Mouse (Mus musculus) splenic B cell, adult 2 months (primary cell): ENCODE data around the gene Haus7.
A peak's percentile ranks its signal among the peaks of the same experiment; 100 is the strongest.
"Not testable (repeated sequence)": the region's sequence is repeated elsewhere in the genome, so short reads cannot be mapped to it uniquely, and the experiment has no call there.

ENCODE experiments used
- DNase-seq: peaks from one replicate; pipeline ENCODE4 v3.0.0-alpha.2; 2011; ENCODE audit warnings: low read depth, low spot score
- H3K27me3 ChIP-seq: 2 replicates; pipeline ENCODE4 v1.6.1; 2012; ENCODE audit warnings: mild to moderate bottlenecking, low read length, moderate library complexity, mixed read lengths; ENCODE audit not compliant: control insufficient read depth, poor library complexity, insufficient read depth, severe bottlenecking
- H3K36me3 ChIP-seq: 2 replicates; pipeline ENCODE4 v1.6.1; 2012; ENCODE audit warnings: mild to moderate bottlenecking, low read length, moderate library complexity, mixed read lengths; ENCODE audit not compliant: control insufficient read depth, poor library complexity, insufficient read depth, severe bottlenecking

The Haus7 gene

GRCm38 (mm10) chrX:73458877-73459392 lies at the start of gene Haus7:
Gene Haus7, minus strand, starts transcription at chrX:73459044.
- Histone ChIP-seq H3K36me3 (no peaks in the 10 kb centered on the region), H3K27me3 (no peaks in the 10 kb centered on the region)
- DNase-seq, result peak; percentile 95

GRCm38 (mm10) chrX:73506577-73506976 lies 47.7 kb upstream of the Haus7 start:
- Histone ChIP-seq H3K27me3 (no peaks in the 10 kb centered on the region), H3K36me3 (no peaks in the 10 kb centered on the region)
- DNase-seq, result no peak

GRCm38 (mm10) chrX:73505130-73505735 lies 46.4 kb upstream of the Haus7 start:
- Histone ChIP-seq H3K36me3 (no peaks in the 10 kb centered on the region), H3K27me3 (no peaks in the 10 kb centered on the region)
- DNase-seq, result no peak

- no peak for DNase-seq
- no peaks in the 10 kb centered on the region for H3K36me3 ChIP-seq
Observed at GRCm38 (mm10) chrX:73496746-73497145, 37.9 kb upstream of the Haus7 start.

GRCm38 (mm10) chrX:73493567-73493966 lies 34.7 kb upstream of the Haus7 start:
- DNase-seq, result peak; percentile 82
- H3K36me3 ChIP-seq, H3K27me3 ChIP-seq: not testable (repeated sequence)

More at GRCm38 (mm10) chrX:73496746-73497145, 37.9 kb upstream of the Haus7 start:
- H3K27me3 ChIP-seq, result no peaks in the 10 kb centered on the region

GRCm38 (mm10) chrX:73490804-73491203 lies 32.0 kb upstream of the Haus7 start:
- no peak for DNase-seq
- Histone ChIP-seq H3K36me3 (no peaks in the 10 kb centered on the region), H3K27me3 (no peaks in the 10 kb centered on the region)

- Histone ChIP-seq H3K36me3 (no peaks in the 10 kb centered on the region), H3K27me3 (no peaks in the 10 kb centered on the region)
- no peak for DNase-seq
Observed at GRCm38 (mm10) chrX:73490186-73490585, 31.3 kb upstream of the Haus7 start.

- H3K27me3 ChIP-seq, result no peaks in the 10 kb centered on the region
- H3K36me3 ChIP-seq, result no peaks in the 10 kb centered on the region
- no peak for DNase-seq
Observed at GRCm38 (mm10) chrX:73486920-73487319, 28.1 kb upstream of the Haus7 start.

- no peaks in the 10 kb centered on the region for H3K36me3 ChIP-seq
- no peak for DNase-seq
- H3K27me3 ChIP-seq, result no peaks in the 10 kb centered on the region
Observed at GRCm38 (mm10) chrX:73484870-73485269, 26.0 kb upstream of the Haus7 start.

- no peaks in the 10 kb centered on the region for H3K36me3 ChIP-seq
- H3K27me3 ChIP-seq, result no peaks in the 10 kb centered on the region
- no peak for DNase-seq
Observed at GRCm38 (mm10) chrX:73484076-73484475, 25.2 kb upstream of the Haus7 start.

- Histone ChIP-seq H3K27me3 (no peaks in the 10 kb centered on the region), H3K36me3 (no peaks in the 10 kb centered on the region)
- no peak for DNase-seq
Observed at GRCm38 (mm10) chrX:73483484-73483810, 24.6 kb upstream of the Haus7 start, which contains the start of gene Bgn. Gene Bgn, plus strand, starts transcription at chrX:73483602.

- no peaks in the 10 kb centered on the region for H3K36me3 ChIP-seq
- H3K27me3 ChIP-seq, result no peaks in the 10 kb centered on the region
- no peak for DNase-seq
Observed at GRCm38 (mm10) chrX:73482643-73483483, 24.0 kb upstream of the Haus7 start.

- Histone ChIP-seq H3K36me3 (no peaks in the 10 kb centered on the region), H3K27me3 (no peaks in the 10 kb centered on the region)
- no peak for DNase-seq
Observed at GRCm38 (mm10) chrX:73480334-73480733, 21.5 kb upstream of the Haus7 start.

- Histone ChIP-seq H3K36me3 (no peaks in the 10 kb centered on the region), H3K27me3 (no peaks in the 10 kb centered on the region)
- DNase-seq, result no peak
Observed at GRCm38 (mm10) chrX:73479656-73480055, 20.8 kb upstream of the Haus7 start.

- no peak for DNase-seq
- H3K27me3 ChIP-seq, result no peaks in the 10 kb centered on the region
Observed at GRCm38 (mm10) chrX:73477500-73477899, 18.7 kb upstream of the Haus7 start.

More at GRCm38 (mm10) chrX:73477500-73477899, 18.7 kb upstream of the Haus7 start:
- H3K36me3 ChIP-seq, result no peaks in the 10 kb centered on the region
